Mouse (Mus musculus) T-helper 2 cell (primary cell): ENCODE results near the gene Acaca.

ENCODE experiments used
- in situ Hi-C: fragments of 300-600 bp; cut with MboI, MseI; formaldehyde crosslinking; loops from one replicate; pipeline ENCODE4 v1.15.1; 2025; ENCODE audit warnings: high pct_unique_total_duplicates

The Acaca gene

DNA sequence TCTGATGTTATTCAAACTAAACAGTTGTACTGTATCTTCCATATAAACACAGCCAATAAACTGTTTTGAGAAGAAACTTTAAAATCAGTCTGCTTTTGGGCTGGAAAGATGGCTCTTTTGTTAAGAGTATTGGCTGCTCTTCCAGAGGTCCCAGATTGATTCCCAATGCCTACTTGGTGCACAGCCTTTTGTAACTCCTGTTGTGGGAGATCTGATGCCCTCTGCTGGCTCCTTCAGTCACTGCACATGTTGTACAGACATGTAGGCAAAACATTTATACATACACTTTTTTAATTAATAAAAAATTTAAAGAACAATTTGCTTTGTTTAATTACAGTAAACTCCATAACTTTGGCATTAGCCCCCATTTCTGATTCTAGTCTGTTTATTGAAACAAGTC lies 114.1 kb downstream of the Acaca start:
- in situ Hi-C loops: no loop called here

DNA sequence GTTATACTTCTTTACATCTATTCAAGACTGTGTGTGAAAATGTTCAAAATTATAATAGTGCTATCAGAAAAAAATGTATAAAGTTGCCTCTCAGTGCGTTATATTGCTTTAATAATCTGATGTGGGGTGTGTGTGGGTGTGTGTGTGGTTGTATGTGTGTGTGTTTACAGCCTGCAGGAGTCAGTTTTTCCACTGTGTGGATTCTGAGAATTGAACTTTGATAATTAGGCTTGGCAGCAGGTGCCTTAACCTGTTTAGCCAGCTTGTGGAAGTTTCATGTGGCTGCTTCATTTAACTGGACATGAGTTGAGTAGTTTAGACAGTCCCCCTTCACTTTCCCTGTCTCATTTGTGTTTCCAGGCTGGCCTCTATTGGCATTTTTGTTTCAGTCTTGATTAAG lies 117.9 kb downstream of the Acaca start:
- in situ Hi-C loops: no loop called here

DNA sequence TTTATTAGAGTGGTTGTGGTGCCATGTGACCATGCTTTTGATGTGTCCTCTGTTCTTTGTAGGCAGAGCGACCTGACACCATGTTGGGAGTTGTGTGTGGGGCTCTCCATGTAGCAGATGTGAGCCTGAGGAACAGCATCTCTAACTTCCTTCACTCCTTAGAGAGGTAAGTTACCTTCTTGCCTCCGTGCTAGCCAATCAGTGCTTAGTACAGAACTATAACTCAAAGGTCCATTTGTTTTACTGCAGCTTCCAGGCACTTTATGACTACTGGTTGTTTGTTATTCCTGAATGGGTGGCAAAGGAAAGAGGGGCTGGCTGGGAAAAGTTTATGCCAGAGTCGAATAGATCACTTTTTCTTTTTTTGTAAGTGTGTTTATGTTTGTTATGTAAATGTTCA lies 121.7 kb downstream of the Acaca start:
- in situ Hi-C loops: no loop called here

DNA sequence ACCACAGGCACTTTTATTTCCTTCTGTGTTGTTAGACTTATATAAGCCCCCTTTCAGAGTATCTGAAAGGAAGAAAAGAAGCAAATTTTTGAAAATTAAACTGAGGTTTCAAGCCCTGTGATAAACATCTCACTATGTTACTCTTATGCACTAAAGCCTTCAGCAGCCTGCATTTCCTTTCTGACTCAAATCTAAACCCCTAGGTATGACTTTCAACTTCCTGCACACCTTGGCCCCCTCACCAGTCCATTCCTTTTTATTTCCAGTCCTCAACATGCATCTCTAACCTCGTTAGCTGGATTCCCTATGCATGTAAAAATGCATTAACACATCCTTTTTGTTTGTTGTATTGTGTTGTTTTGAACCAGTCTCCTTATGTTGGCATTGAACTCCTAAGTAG lies 123.0 kb downstream of the Acaca start:
- in situ Hi-C loops: no loop called here

DNA sequence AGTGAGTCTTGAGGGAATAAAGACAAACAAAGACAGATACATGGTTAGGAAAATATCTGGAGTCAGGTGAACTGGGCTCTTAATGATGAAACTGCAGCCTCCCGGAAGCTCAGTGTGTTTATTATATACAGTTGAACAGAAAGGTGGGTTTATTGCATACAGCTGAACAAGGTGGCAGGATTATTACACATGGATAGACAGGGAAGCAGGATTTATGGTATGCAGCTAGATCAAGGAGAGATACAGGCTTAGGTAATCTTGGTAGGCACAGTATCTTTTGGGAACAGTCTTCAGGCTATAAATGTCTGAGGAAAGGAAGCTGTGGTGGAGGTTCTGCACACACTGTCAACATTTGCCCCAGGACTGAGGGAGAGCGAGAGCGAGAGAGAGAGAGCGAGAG lies 126.4 kb downstream of the Acaca start:
- in situ Hi-C loops: no loop called here

DNA sequence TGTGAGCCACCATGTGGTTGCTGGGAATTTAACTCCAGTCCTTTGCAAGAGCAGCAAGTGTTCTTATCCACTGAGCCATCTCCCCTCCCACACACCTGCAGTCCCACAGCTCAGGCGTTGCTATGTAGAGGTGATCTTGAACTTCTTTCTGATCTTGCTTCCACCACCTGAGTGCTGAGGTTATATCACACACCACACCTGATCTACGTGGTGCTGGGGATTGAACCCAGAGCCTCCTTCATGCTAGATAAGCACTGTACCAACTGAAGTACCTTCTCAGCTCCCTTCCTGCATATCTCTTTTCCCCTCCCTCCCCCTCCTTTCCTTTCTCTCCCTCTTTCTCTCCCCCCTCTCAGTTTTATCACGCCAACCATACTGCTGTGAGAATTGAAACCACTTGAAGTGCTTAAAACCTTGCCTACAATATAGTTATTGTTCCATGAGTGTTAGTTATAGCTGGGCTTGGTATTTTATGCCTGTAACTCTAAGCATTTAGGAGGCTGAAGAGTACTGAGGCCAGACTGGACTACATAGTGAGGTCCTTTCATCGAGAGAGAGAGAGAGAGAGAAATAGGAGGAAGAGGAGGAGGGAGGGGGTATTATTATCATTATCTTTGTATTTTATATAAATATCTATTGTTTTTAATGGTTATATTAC lies 128.7 kb downstream of the Acaca start:
- in situ Hi-C loops: no loop called here

DNA sequence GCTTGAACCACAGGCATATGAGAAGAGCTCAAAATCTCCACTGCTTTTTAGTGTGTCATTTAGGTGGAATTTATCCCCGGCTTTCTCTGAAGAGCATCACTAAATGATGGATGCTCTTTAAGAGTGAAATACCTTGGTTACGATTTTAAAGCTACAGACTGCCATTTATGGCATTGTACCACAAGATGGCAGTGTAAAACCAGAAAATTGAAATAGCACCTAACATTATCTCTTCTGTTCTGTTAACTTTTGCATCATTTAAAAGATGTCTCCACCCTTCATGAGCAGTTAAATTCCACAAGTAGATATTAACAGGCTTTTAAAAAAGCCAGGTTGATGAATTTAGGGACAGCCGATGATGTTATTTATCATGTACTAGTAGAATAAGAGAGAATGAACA lies 135.0 kb downstream of the Acaca start:
- in situ Hi-C loops: no loop called here

DNA sequence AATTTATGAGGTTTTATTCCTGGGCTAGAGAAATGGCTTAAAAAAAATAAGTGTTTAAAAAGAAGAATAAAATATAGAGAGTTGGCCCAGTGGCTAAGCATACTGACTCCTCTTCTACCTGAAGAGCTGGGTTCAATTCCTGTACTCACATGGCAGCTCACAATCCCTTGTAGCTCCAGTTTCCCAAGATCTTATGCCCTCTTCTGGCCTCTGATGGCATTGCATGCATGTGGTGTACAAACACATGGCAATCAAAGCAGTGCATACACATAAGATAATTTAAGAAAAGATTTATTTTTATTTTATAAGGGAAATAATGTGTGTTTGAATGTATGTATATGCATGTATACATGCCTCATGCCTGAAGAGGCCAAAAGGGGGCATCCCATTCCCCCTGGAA lies 138.6 kb downstream of the Acaca start:
- in situ Hi-C loops: no loop called here

DNA sequence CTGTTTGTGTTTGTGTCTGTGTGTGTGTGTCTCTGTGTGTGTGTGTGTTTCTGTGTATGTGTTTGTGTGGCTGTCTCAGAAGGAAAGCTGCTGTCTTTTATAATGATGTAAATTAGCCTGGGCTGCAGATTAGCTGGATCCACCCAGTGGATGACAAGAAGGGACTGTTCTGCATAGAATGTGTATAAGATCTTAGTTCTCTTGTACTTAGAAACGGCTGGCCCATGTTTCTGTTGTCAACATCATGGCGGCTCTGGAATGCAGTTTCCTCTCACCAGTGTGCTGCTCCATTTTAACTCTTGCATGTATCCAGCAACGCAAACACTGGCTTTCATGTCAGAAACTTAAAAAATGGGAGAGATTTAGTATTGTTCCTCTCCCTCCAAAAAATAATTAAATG lies 141.0 kb downstream of the Acaca start:
- in situ Hi-C loops: no loop called here

DNA sequence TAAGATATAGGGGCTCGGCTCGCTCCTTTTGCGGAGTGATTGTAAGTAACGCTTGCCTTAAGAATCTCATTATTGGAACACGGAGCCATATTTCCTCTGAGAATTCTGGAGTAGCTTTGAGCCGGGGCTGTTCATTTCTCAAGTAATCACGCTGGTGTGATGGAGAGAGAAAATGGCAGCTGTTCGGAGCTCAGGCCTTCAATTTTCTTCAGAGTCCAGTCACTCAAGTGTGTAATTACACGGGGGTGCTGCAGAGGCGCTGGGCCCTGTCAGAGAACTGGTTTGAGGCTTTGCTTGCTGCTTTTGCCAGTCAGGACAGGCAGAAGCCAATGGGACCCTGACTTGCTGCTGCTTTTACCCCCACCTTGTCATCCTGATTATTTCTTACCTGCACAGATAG lies 142.5 kb downstream of the Acaca start:
- in situ Hi-C loops: no loop called here

DNA sequence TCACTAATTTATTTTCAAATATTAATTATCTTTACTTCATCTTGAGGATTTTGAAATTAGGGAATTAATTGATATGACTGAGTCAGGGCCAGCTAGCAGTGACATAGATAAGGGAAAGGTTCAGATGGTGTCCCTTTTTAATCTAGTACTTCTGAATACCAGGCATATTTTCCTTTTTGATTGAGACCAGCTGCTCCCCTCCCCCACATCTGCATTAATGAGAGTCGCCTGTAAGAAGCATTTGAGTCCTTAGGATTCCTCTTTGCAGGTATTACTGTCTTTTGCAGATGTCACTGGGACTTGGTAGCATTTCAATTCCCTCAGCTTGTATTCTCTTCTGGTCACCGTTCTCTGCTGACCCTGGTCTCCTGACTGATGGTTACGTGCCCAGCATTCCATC lies 143.1 kb downstream of the Acaca start:
- in situ Hi-C loops: no loop called here

DNA sequence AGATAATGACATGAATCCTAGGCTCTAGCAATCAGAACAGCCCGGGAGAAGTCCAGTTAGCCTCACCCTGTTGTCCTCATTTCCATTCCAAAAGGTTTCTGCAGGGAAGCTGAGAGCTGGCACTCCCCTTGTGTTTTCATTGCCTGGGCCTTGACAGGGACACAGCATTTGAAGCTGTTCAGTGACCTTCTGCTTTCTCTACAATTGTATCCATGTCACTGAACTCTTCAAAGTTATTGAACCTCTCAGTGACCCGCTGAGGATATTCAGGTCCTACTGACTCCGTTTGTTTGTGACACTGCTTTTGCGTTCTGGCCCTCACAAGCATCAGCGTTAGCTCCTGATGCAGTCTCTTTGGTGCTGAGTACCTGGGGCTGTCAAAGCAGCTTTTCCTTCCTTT lies 147.5 kb downstream of the Acaca start:
- in situ Hi-C loops: no loop called here

DNA sequence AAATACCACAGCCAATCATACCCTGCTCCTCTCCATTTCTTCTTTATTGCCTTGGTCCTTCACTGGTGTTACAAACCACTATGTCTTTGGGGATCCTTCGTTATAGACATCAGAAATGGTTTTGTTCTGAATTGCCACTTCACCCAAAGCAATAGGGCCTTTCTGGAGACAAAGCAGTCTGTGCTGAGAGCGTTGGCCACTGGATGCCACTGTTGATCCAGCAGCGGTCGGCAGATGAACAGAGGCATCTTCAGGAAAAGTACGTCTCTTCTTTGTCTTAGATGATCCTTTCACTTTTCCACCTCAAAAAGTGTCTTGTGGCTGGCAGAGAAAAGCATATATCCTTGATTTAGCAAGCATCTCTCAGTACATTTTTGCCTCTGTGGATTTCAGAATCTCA lies 151.8 kb downstream of the Acaca start:
- in situ Hi-C loops: no loop called here

DNA sequence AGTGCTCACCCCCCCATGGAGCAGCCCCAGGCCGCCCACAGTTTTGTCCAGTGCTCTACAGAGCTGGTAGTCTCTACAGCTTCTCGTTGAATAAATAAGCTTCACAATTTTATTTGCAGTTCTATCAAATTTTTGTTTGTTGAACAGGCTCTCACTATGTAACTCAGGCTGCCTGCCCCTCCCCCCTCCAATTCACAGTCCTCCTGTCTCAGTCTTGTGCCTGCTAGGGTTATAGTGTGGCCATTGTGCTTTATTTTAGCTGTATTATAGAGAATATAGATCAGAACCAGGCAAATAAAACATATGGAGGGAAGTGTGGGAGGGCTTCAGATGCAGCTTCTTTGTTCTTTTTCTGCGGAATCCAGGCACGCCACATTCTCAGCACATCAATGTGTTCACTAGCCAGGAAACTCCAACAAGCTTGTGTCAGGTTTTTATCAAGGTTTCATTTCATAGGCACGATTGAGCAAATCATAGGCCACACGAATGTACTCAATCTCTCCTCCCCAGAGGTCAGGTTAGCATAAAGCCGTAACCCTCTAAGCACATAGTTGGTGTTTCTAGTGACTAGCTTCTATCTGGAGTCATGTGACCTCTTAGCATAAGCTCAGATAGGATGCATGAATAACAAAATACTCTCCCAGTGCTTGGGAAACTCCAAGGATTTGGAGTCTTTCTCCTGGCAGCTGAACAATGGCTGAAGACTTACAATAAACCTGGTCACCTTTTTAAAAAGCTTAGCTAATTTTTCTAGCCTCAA lies 153.7 kb downstream of the Acaca start:
- in situ Hi-C loops: no loop called here

DNA sequence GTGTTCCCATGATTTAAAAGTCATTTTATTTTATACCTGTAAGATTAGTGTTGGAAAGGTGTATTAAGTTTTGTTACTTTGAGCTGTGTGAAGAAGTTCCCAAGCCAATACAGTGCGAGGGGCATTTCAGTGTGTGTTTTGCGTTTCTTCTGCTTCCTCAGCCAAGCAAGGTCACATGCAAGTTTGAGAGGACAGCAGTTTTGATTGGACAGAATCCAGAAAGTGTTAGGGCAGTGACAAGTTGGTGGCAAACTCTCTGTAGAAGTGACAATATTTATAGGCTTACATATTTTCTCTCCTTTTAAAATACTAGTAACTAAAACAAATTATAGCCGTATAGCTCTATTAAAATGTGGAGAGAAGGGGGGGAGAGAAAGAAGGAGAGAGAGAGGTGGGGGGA lies 161.3 kb downstream of the Acaca start:
- in situ Hi-C loops: no loop called here

DNA sequence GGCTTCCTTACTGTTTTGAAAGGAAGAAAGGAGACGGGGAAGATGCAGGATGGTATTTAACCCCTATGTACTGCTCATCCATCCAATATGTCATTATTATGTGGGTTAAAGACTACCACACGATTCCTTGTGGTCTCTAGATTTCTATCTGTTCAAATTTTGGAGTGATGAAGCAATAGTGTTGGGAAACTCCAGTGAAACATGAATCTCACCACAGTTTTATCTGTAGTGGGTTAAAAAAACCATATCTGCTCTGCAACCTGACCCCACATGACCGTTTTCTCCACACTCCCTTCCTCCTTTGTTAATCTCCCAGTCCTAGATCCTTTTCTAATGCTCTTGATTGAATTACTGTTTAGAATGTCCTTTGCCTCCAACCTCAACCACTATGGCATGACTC lies 163.1 kb downstream of the Acaca start:
- in situ Hi-C loops: no loop called here

DNA sequence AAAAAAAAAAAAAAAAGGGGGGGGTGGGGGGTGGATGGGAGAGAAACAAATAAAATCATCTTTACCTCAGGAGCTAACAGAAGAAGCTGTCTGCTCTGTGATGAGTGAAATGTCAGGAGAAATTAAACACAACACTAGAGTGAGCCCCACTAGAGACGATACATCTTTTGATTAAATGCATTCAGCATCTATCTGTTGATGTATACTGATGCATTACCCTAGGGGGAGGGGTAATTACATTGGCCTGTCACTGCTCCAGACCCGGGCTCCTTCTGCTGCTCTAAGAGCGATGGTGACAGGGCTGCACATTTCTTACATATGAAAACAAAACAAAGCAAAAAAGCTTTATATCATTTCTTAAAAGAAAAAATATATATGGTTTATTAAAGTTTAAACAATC lies 163.8 kb downstream of the Acaca start:
- in situ Hi-C loops: no loop called here

DNA sequence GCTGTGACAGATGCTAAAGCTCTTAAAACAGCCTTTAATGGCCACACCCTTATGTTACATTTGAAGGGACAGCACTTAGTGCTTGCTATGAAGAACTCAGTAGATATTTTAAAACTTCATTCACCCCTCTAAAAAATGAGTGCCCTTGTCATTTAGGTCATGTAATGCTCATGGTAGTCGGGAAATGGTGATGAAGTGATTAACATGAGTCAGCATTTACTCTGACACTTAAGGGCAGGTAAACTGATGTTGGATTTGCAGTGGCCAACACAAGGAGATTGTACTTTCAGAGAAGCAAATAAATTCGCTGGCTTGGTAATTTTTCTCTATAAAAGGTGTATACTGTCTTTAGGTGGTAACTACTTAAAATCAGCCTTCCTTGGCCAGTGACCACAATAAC lies 166.9 kb downstream of the Acaca start:
- in situ Hi-C loops: no loop called here

DNA sequence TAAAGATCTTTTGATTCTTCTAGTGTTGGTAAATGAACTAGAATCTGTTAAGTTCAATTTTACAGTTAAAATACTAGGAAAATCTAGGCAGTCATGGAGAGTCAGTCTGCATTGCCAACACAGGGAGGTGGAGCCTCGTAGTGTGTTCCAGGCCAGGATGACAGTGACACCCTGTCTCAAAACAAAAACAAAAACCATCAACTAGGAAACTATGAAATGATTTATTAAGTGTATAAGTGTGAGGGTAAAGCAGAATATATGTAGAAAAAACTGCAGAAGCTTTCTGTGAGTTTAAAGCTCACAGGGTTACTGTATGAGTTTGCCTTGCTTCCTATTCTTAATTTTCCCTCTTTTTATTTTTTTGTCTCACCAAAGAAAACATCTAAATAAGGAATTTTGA lies 176.0 kb downstream of the Acaca start:
- in situ Hi-C loops: no loop called here

DNA sequence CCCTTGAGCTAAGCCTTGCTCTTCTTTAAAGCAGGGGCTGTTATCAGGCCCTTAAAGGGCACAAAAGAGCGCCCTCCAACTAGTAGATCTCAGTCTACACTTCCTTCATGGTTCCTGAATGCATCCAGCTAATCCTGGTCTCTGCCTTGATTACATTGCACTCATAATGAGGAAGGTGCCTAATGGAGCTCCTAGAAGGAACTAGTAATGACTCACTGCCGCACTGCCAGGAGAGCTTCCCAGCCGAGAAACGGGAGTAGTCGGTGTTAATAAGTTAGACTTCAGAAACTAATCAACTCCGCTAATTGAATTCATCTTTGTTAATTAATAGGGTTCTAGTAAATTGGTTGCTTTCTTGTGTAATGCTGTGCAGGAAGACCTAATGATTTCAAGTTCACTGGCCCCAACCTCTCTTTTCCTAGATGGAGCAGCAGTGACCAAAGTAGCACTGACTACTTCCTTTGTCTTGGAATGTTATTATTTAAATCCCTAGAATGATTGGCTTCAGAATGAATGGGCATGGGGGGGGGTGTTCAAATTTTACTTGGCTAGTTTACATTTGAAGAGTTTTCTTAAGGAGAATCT lies 176.8 kb downstream of the Acaca start:
- in situ Hi-C loops: no loop called here

DNA sequence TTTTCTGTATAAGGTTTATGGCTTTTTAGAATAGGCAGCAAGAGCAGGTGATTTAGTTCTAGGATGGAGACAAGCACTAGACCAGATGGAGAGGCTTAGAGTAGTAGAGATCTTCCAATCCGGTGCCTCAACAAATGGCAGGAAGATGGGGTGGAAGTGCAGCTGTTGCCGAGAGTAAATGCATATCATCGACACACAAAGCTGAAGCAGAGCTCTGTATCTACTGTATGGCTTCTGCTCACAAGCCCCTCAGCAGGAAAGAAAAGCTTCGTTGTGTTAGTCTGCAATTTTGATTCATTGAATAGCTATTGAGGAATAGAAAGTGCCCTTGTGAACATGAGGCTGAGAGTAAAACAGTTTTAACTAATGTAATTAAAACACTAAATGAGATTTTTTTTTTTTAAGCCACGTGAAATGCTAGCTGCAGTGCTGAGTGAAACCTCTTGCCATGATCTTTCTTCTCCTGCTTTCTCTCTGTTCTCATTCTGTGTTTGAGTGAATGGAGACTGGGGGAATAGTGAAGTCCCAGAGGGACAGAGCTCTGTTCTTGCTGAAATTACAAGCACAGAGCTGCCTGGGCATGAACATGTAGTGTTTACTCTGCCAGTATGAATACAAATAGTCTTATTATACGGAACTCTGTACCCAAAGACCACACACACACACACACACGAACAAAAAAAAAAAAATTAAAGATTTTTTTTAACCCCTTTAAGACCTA lies 194.7 kb downstream of the Acaca start:
- in situ Hi-C loops: no loop called here

DNA sequence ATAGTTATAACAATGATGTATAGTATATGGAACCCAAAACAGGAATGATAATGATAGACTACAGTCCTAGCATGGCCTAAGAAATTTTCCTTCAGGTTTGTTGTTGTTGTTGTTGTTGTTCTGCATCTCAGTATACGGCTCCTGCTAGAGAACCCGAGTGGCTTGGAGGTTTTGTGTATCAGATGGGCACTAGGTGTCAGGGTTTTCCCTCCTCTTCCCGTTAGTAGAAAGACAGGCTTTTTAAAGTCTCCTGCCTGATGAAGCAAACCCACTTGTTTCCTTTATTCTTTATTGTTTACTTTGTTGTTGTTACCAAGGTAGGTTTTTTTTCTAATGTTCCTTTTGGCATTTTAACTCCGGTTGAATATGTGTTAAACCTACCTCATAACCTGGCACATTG lies 197.6 kb downstream of the Acaca start:
- in situ Hi-C loops: no loop called here

DNA sequence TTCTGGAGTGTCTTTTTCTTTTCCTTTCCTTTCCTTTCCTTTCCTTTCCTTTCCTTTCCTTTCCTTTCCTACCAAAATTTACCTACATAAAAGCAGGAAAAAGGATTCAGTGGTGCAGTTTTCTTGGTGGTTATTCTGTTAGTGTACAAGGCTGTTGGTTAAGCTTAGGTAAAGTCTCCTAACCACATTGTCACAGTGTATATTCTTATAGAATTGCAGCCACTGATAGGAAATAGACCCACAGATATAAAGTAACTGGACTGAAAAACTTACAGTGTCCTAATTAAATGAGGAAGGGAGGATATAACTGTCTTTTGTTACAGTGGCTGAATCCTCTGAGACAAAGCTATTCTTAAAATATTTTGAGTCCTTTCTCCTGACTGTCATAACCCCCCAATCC lies 202.9 kb downstream of the Acaca start:
- in situ Hi-C loops: no loop called here
